ENCODE assay signal across 17 mouse cellular contexts in genomic region chr9:60008936-60009335, GRCm38 (mm10). TPM values are rescaled to one million over a fixed set of nuclear protein-coding genes. Genes with fewer than 3 reads are reported as not detected.
DNase-seq lines count a peak whose midpoint lies in the region; ATAC-seq lines count a peak whose summit lies in the region.
"Had no signal": no experiment of that assay in that cellular context is flagged by ENCODE, and none has a peak within 500 bp of the region (broad histone marks: within the 10 kb centered on the region; RNA-seq: fewer than 3 reads in every experiment).

No protein-coding gene starts in this region.

- no peaks in the 10 kb centered on the region for H3K27me3 ChIP-seq in heart, embryonic 11.5 days (ENCODE audit: control insufficient read depth, insufficient read depth, low read length)

- H3K9me3 ChIP-seq in heart, embryonic 11.5 days (replicated peaks; ENCODE audit: control insufficient read depth, low read length) = no peaks in the 10 kb centered on the region
- H3K9me3 ChIP-seq: forebrain, embryonic 10.5 days had no signal

- WGBS in heart, embryonic 11.5 days (ENCODE audit: insufficient replicate concordance) = 47% methylated on average over 7 of the region's 7 CpGs

- H3K4me1 ChIP-seq in heart, embryonic 11.5 days (ENCODE audit: control insufficient read depth, insufficient read depth, low read length) = peaks cover 7% of the 10 kb centered on the region; the same call in 1 of the 2 replicates

- no peak overlapping the region for H3K4me3 ChIP-seq in heart, embryonic 11.5 days (ENCODE audit: low read depth, low read length)
- H3K4me3 ChIP-seq: forebrain, embryonic 10.5 days had no signal

- no peaks in the 10 kb centered on the region for H3K36me3 ChIP-seq in heart, embryonic 11.5 days (ENCODE audit: control insufficient read depth, insufficient read depth, low read length)
- H3K36me3 ChIP-seq: forebrain, embryonic 10.5 days had no signal

- ATAC-seq in heart, embryonic 11.5 days (replicated peaks; ENCODE audit: insufficient number of reproducible peaks, low FRiP score, low TSS enrichment) = no peak

- 0 out of 2 replicates have a peak overlapping the region, but pooled peaks have one; percentile 22 for H3K9ac ChIP-seq in heart, embryonic 11.5 days (ENCODE audit: low read depth, low read length)

- H3K4me2 ChIP-seq in heart, embryonic 11.5 days = no peak overlapping the region
- H3K4me2 ChIP-seq: liver, embryonic 11.5 days; midbrain, embryonic 11.5 days had no signal

- DNase-seq in heart, adult 8-10 months (ENCODE audit: low spot score) = no peak
- DNase-seq in kidney, postnatal 4 days = peak; percentile 25 to 40
- DNase-seq in kidney, adult 8-10 months = no peak
- DNase-seq in brain, adult 2 months (ENCODE audit: low read depth, low spot score) = peak; percentile 38
- peak; percentile 11 to 13 for DNase-seq in cerebellum, postnatal 36 days
- no peak for DNase-seq in ovary, adult 18-20 months (ENCODE audit: low spot score)
- no peak for DNase-seq in natural killer cell, adult 2 months (ENCODE audit: low spot score in 2 of 2)
- DNase-seq: lung, postnatal 10 days had no signal

- no peak overlapping the region for H3K27ac ChIP-seq in heart, embryonic 11.5 days (ENCODE audit: low read depth, low read length)
- H3K27ac ChIP-seq: forebrain, embryonic 10.5 days; kidney, postnatal 0 days had no signal

RNA-seq across cellular contexts. Expression of gene Nr2e3, which starts 48.5 kb away (rescaled TPM):
- polyA plus RNA-seq in heart, embryonic 11.5 days (2014; fragmentation: Nextera tagmentation; extraction: Ambion mirVana) = not detected in 2 replicates
- not detected for total RNA-seq in heart, adult 8-10 months (2022)
- total RNA-seq: gastrocnemius, adult 8-10 months; layer of hippocampus, postnatal 25 days; neutrophil, adult 5-6 weeks had no signal
- polyA plus RNA-seq: forebrain, embryonic 10.5 days; hindbrain, embryonic 11.5 days; kidney, postnatal 0 days; midbrain, embryonic 11.5 days had no signal

Comparison
In these comparisons a context has a peak if more than half of its experiments do, and no peak if none do; other contexts are left out.
1. DNase-seq: peak in kidney, postnatal 4 days (2 of 2), brain, adult 2 months (single experiment) and cerebellum, postnatal 36 days (2 of 2); none in heart, adult 8-10 months (single experiment), kidney, adult 8-10 months (0 of 2), ovary, adult 18-20 months (single experiment) and natural killer cell, adult 2 months (0 of 2).